Mouse (Mus musculus) bone marrow, adult 2 months (tissue): Measurements from ENCODE around the gene E130308A19Rik.

Experiments used
- CTCF ChIP-seq: fragments of 200-500 bp; IDR thresholded peaks from 2 replicates; pipeline ENCODE4 v1.5.1; 2011; ENCODE audit warnings: low read length, control low read depth; ENCODE audit not compliant: control insufficient read depth, insufficient read depth
- POLR2A ChIP-seq: fragments of 200-500 bp; IDR thresholded peaks from 2 replicates; pipeline ENCODE4 v1.6.1; 2011; ENCODE audit warnings: low read depth, mild to moderate bottlenecking, control low read depth, low read length, borderline replicate concordance; ENCODE audit not compliant: control insufficient read depth

DNA sequence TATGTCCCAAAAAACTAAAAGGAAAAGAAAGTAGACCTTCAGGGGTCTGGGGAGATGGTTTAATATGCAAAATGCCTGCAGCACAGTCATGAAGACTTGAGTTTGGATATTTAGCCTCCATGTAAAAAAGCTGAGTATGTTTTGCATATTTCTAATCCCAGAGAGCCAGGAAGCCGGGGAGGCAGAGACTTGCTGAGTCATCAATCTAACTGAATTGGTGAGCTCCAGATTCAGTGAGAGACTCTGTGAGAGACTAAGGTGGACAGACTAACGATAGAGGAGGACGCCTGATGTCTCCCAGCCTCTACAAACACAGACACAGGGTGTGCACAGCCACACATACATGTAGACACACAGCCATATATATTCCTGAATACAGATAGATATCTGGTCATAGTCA is 21.1 kb upstream of the E130308A19Rik start:
- TF ChIP-seq POLR2A (no peak), CTCF (no peak)
